Mouse (Mus musculus): ENCODE results near the gene Kcnip4. TPM values are rescaled to one million over a fixed set of nuclear protein-coding genes. Genes with fewer than 3 reads are reported as not detected.

The Kcnip4 gene
- polyA plus RNA-seq, 1 experiment from 2014 or later, result 0.84 TPM

- Histone ChIP-seq H3K36me3 (no peaks in the 10 kb centered on the region), H3K9ac (no peak overlapping the region), H3K4me3 (replicated peaks) (no peak overlapping the region), H3K27ac (no peak overlapping the region), H3K4me1 (no peaks in the 10 kb centered on the region), H3K9me3 (replicated peaks) (no peaks in the 10 kb centered on the region), H3K27me3 (no peaks in the 10 kb centered on the region), H3K4me2 (no peak overlapping the region)
- no peak for ATAC-seq (replicated peaks; ENCODE audit: low FRiP score)
- WGBS, result 74% methylated on average over 1 of the region's 1 CpGs
These were observed 476.7 kb downstream of the Kcnip4 start for GRCm38 (mm10) chr5:49047960-49048359.

GRCm38 (mm10) chr5:49041259-49041845 lies 483.4 kb downstream of the Kcnip4 start:
- 74% methylated on average over 6 of the region's 6 CpGs for WGBS
- H3K9ac ChIP-seq, result no peak overlapping the region
- H3K4me1 ChIP-seq, result no peaks in the 10 kb centered on the region
- H3K9me3 ChIP-seq (replicated peaks), result no peaks in the 10 kb centered on the region
- no peak overlapping the region for H3K27ac ChIP-seq
- no peaks in the 10 kb centered on the region for H3K36me3 ChIP-seq
- no peak overlapping the region for H3K4me2 ChIP-seq
- ATAC-seq (replicated peaks; ENCODE audit: low FRiP score), result no peak
- no peaks in the 10 kb centered on the region for H3K27me3 ChIP-seq
- H3K4me3 ChIP-seq (replicated peaks), result no peak overlapping the region

GRCm38 (mm10) chr5:48997359-48997758 lies 527.3 kb downstream of the Kcnip4 start:
- H3K9me3 ChIP-seq (replicated peaks), result no peaks in the 10 kb centered on the region
- H3K36me3 ChIP-seq, result no peaks in the 10 kb centered on the region
- H3K27me3 ChIP-seq, result no peaks in the 10 kb centered on the region
- no peak overlapping the region for H3K4me2 ChIP-seq
- no peak for ATAC-seq (replicated peaks; ENCODE audit: low FRiP score)
- H3K4me1 ChIP-seq, result no peaks in the 10 kb centered on the region
- H3K9ac ChIP-seq, result no peak overlapping the region
- H3K4me3 ChIP-seq (replicated peaks), result no peak overlapping the region
- no peak overlapping the region for H3K27ac ChIP-seq
- 54% methylated on average over 4 of the region's 4 CpGs for WGBS

- Histone ChIP-seq H3K36me3 (no peaks in the 10 kb centered on the region), H3K9me3 (replicated peaks) (no peaks in the 10 kb centered on the region), H3K4me2 (no peak overlapping the region), H3K4me1 (no peaks in the 10 kb centered on the region), H3K4me3 (replicated peaks) (no peak overlapping the region), H3K27me3 (no peaks in the 10 kb centered on the region), H3K27ac (no peak overlapping the region), H3K9ac (no peak overlapping the region)
- ATAC-seq (replicated peaks; ENCODE audit: low FRiP score), result no peak
- WGBS, result 88% methylated on average over 1 of the region's 1 CpGs
These were observed 535.5 kb downstream of the Kcnip4 start for GRCm38 (mm10) chr5:48989145-48989659.

- H3K27ac ChIP-seq, result no peak overlapping the region
- H3K36me3 ChIP-seq, result no peaks in the 10 kb centered on the region
- no peak overlapping the region for H3K9ac ChIP-seq
- H3K4me2 ChIP-seq, result no peak overlapping the region
- no peaks in the 10 kb centered on the region for H3K4me1 ChIP-seq
- no peak for ATAC-seq (replicated peaks; ENCODE audit: low FRiP score)
- no peaks in the 10 kb centered on the region for H3K27me3 ChIP-seq
- no peak overlapping the region for H3K4me3 ChIP-seq (replicated peaks)
- WGBS, result 96% methylated on average over 2 of the region's 2 CpGs
- no peaks in the 10 kb centered on the region for H3K9me3 ChIP-seq (replicated peaks)
These were observed 582.2 kb downstream of the Kcnip4 start for GRCm38 (mm10) chr5:48942378-48943088.

- H3K4me2 ChIP-seq, result no peak overlapping the region
- ATAC-seq (replicated peaks; ENCODE audit: low FRiP score), result no peak
- H3K4me1 ChIP-seq, result no peaks in the 10 kb centered on the region
- H3K9me3 ChIP-seq (replicated peaks), result no peaks in the 10 kb centered on the region
- no peak overlapping the region for H3K27ac ChIP-seq
- WGBS, result 83% methylated on average over 2 of the region's 2 CpGs
- H3K4me3 ChIP-seq (replicated peaks), result no peak overlapping the region
- H3K27me3 ChIP-seq, result no peaks in the 10 kb centered on the region
- H3K36me3 ChIP-seq, result no peaks in the 10 kb centered on the region
- no peak overlapping the region for H3K9ac ChIP-seq
These were observed 592.8 kb downstream of the Kcnip4 start for GRCm38 (mm10) chr5:48931881-48932280.

- Histone ChIP-seq H3K27me3 (no peaks in the 10 kb centered on the region), H3K4me2 (peak overlapping the region; percentile 57), H3K4me1 (0 out of 2 replicates have a peak, but pooled peaks cover 4% of the 10 kb centered on the region), H3K4me3 (replicated peaks) (peak overlapping the region; percentile 26; the same call in 1 of the 2 replicates), H3K9ac (no peak overlapping the region), H3K27ac (no peak overlapping the region), H3K9me3 (replicated peaks) (no peaks in the 10 kb centered on the region), H3K36me3 (no peaks in the 10 kb centered on the region)
- WGBS, result 76% methylated on average over 8 of the region's 8 CpGs
- no peak for ATAC-seq (replicated peaks; ENCODE audit: low FRiP score)
These were observed 634.5 kb downstream of the Kcnip4 start for GRCm38 (mm10) chr5:48890216-48890615.

GRCm38 (mm10) chr5:48889395-48890194 lies 635.1 kb downstream of the Kcnip4 start:
- no peaks in the 10 kb centered on the region for H3K27me3 ChIP-seq
- peak; percentile 80; the same call in 1 of the 2 replicates for ATAC-seq (replicated peaks; ENCODE audit: low FRiP score)
- H3K27ac ChIP-seq, result no peak overlapping the region
- 0 out of 2 replicates have a peak, but pooled peaks cover 4% of the 10 kb centered on the region for H3K4me1 ChIP-seq
- H3K9me3 ChIP-seq (replicated peaks), result no peaks in the 10 kb centered on the region
- H3K4me3 ChIP-seq (replicated peaks), result peak overlapping the region; percentile 26
- WGBS, result 9% methylated on average over 18 of the region's 18 CpGs
- H3K9ac ChIP-seq, result no peak overlapping the region
- no peaks in the 10 kb centered on the region for H3K36me3 ChIP-seq
- H3K4me2 ChIP-seq, result peak overlapping the region; percentile 57

GRCm38 (mm10) chr5:48878081-48878480 lies 646.6 kb downstream of the Kcnip4 start:
- H3K9ac ChIP-seq, result no peak overlapping the region
- no peaks in the 10 kb centered on the region for H3K4me1 ChIP-seq
- H3K4me3 ChIP-seq (replicated peaks), result no peak overlapping the region
- no peaks in the 10 kb centered on the region for H3K36me3 ChIP-seq
- no peaks in the 10 kb centered on the region for H3K9me3 ChIP-seq (replicated peaks)
- no peak overlapping the region for H3K4me2 ChIP-seq
- no peak for ATAC-seq (replicated peaks; ENCODE audit: low FRiP score)
- H3K27me3 ChIP-seq, result no peaks in the 10 kb centered on the region
- WGBS, result 50% methylated on average over 2 of the region's 2 CpGs
- H3K27ac ChIP-seq, result no peak overlapping the region

- Histone ChIP-seq H3K4me3 (replicated peaks) (no peak overlapping the region), H3K36me3 (no peaks in the 10 kb centered on the region), H3K4me1 (no peaks in the 10 kb centered on the region), H3K27me3 (no peaks in the 10 kb centered on the region), H3K9ac (no peak overlapping the region), H3K4me2 (no peak overlapping the region), H3K9me3 (replicated peaks) (no peaks in the 10 kb centered on the region), H3K27ac (no peak overlapping the region)
- ATAC-seq (replicated peaks; ENCODE audit: low FRiP score), result no peak
- WGBS, result 84% methylated on average over 3 of the region's 3 CpGs
These were observed 660.3 kb downstream of the Kcnip4 start for GRCm38 (mm10) chr5:48864268-48864967.

- 61% methylated on average over 2 of the region's 2 CpGs for WGBS
These were observed 683.7 kb downstream of the Kcnip4 start for GRCm38 (mm10) chr5:48840971-48841370.

More at GRCm38 (mm10) chr5:48840971-48841370, 683.7 kb downstream of the Kcnip4 start:
- no peak overlapping the region for H3K9ac ChIP-seq
- no peaks in the 10 kb centered on the region for H3K9me3 ChIP-seq (replicated peaks)
- H3K27ac ChIP-seq, result no peak overlapping the region
- H3K27me3 ChIP-seq, result no peaks in the 10 kb centered on the region
- no peak overlapping the region for H3K4me3 ChIP-seq (replicated peaks)
- no peaks in the 10 kb centered on the region for H3K36me3 ChIP-seq
- ATAC-seq (replicated peaks; ENCODE audit: low FRiP score), result no peak
- no peak overlapping the region for H3K4me2 ChIP-seq
- no peaks in the 10 kb centered on the region for H3K4me1 ChIP-seq
